Mouse (Mus musculus) right cerebral cortex, postnatal 14 days (tissue): ENCODE measurements at regions not wholly inside any gene's neighbourhood (a gene's known extent, or its start where the extent isn't known, plus 50 kb on each side); places are given as distances from the start of the nearest gene placed in this dataset.
"Not testable (repeated sequence)": the region's sequence is repeated elsewhere in the genome, so short reads cannot be mapped to it uniquely, and the experiment has no call there.

ENCODE experiments used
- DNase-seq: peaks from one replicate; pipeline ENCODE4 v3.0.0; 2022

DNA sequence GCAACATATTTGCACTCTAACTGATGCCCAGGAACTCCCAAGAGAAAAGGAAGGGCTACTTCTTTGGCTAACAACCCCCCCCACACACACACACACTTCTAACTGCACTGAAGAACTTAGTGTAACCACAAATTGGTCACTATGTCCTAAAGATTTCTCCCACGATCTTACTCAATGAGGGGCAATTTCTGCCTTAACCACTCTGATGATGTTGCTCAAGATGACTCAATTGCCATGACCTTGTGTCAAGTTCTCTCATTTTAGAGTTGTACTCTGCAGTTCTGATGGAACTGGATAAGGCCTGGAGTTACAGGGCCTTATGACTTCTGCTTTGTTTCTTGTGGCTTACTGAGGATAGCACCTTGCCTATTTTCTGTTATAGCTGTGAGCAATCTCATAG, 81.7 kb downstream of the Sem1 start:
- DNase-seq = no peak

DNA sequence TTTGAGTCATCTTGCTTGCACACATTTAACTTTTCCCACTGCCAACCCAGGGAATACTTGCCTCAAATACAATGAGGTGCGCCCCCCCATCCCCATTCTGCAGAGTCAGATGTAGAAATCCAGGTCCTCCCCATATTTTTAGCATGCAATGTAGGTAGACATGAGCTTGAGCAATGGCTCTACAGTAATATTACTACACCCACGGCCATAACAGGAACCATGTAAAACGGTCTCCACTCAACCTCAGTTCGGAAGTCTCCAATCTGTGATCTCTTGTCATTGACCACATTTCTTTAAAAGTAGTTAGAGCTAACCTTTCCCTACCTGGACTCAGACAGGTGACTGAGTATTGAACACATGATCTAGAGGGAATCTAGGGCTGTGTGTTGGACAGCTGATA, 82.1 kb downstream of the Sem1 start:
- DNase-seq = no peak

DNA sequence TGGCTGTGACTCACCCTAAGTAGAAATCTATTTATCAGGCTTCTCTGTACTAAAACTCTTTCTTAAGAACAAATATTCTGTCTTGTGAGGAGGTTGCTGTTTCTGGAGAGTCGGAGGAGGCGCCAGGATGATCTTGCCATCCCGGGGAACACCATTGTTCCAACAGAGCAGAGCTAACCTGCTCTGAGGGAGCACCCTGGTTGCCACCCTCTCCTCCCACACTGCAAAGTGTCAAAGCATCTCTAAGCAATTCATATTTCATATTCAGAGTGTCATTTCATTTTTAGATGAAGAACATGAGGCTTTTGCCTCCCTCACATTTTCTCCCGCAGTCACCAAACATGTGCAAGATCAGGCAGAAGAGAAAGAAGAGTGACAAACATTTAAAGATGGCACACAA, 90.3 kb downstream of the Sem1 start:
- no peak for DNase-seq

DNA sequence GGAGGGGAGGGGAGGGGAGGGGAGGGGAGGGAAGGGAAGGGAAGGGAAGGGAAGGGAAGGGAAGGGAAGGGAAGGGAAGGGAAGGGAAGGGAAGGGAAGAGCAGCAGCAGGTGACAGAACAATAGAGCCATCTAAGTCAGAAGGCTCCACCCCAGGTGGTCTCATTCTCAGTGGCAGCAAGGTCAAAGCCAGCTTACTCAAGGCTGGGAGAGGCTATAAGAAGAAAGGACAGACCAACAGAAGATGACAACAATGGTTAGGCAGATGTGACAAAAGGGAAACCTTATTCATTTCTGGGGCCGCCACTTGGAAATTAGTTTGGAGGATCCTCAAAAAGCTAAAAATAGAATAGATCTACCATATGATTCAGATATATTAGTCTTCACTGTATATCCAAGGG, 96.9 kb downstream of the Sem1 start:
- DNase-seq = not testable (repeated sequence)

DNA sequence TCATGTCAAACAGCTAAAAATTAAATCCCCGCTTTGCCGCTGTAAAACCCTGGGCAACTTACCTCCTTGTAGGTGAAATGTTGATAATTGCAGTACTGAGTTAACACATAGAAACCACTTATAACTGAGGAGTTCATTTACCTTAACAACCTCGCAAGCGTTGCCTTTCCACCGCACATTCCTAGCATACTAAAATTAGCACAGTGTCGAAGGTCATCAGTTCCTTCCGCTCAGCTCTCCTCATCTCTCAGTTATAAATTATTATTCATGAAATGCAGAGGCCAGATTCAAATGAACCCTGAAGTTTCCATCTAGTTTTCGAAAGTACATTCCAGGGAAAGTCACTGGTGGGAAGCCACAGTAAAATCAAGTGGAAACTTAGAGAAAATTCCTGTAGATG, 108.1 kb downstream of the Sem1 start:
- no peak for DNase-seq

DNA sequence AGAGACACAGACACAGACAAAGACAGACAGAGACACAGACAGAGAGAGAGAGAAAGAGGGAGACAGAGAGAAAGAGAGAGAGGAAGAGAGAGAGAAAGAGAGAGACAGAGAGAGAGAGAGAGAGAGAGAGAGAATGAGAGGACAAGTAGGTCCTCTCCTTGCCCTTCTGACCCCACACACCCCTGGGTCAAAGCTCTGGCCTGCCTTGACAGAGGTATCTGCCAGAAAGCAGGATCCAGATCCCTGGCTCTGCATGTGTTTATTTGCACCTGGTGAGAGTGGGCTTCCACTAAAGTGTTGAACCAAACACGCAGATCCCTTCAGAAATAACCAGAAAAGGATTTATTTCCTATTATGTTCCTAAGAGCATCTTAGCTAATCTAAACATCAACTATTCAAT, 110.9 kb downstream of the Sem1 start:
- DNase-seq = no peak

DNA sequence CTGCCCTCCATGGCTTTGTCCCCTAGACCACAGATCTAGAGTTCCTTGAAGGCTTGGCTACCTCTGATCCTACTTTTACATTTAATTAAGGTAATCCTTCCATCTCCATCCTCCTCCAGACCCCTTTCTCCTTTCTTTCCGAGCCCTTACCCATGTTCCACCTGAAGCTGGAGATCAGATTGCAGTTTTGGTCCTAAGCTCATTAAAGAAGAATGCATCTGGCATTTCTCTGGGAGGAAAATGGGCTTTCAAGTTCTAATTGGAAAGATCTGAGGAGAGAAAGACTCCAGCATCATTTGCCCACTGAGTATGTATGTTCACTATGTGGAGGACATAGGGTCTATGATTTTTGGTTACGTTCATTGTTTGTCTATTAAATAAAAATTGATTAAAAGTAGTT, 112.2 kb downstream of the Sem1 start:
- DNase-seq = no peak

DNA sequence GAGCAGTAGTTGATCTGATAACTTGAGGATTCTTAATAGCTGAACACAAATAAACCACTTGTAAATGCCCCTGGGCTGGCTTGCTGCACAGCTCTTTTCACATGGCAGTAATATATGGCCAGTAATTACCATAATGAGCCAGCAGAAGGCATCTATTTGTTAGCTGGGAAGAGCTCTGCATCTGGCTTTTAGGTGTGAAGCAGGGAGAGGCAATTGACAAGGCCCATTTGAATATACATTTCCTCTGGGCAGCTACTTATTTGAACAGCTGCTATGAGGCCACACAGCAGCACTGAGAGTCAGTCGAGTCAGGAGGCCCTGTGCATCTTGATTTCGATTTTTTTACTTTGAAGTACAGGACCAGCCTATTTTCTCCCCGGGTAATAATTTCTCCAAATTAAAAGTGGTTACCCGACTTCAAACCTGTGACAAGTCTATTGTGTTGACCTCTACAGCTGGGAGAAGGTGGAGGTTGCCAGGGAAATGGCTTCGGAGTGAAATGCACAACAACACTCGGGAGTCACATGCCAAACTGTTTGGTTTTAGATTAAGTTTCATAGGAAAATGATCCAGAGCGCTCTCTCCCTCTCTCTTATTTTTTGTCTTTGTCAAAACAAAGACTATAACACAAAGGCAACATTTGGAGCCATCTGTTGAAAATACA, 114.5 kb downstream of the Sem1 start:
- no peak for DNase-seq

DNA sequence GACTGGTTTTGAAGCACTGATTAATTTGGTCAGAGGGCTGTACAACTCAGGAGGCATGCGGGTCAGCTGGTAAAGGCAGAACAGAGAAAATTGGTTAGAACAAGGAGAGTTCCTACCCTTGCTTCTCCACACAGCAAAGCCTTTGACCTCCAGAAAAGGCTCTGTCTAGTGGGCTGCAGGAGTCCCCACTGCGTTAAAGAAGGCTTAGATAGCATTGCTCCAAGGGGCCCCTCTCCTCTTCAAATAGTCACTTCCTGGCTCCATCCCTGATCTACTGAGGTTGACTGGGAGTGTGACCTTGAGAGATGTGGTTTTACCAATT, 118.6 kb downstream of the Sem1 start:
- DNase-seq = no peak

DNA sequence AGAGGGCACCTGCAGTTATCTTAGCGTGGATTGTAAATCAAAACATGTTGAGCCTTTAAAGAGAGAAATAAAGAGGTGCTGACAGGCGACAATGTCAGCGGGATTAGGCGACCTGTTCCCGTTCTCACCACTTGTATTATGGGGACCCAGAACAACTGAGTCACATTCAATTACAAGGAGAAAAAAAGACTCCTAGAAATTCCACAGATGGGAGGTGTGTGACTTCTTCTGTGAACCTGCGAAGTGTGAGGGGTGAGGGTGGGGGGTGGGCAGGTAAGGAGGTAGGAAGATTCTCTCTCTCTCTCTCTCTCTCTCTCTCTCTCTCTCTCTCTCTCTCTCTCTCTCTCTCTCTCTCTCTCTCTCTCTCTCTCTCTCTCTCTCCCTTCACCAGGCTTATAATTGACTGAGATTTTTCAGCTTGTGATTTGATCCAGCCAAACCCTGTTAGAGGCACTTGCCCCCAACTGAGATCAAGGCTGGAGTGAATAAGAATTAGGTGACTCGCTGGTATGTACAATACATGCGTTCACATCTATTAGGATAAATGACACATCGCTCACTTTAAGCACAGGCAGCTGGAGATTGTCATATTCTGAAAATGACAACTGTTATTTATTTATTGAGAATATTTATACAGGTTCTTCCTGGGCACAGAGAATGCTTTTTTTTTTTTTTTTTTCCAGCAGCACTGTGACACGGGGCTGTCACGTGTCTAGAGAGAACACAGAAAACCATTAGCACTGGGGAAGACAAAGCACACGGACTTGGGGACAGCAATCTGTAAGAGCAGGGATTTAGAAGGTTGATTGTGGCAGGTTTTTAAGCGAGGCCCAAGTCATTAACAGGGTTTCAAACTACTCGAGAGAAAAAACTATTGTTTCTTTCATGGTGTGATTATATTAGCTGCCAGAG, 119.2 kb downstream of the Sem1 start:
- DNase-seq = no peak

DNA sequence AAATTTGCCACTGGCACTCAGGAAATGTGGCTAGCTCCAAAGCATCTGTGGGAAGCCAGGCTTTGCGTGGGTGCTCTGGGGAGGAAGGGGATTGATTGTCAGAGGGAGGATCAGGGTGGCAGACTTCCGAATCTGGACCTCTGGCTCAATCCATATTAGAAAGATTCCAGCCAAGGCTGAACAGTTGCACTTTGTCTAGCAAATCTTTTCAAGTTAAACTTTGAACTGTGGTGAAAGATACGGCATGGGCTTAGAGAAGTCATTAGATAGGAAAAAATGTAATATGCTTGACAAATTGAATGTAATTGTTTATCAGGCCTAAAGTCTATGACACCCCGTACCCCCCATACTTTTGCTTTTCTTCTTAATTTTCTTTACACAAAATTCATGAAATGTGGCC, 120.7 kb downstream of the Sem1 start:
- no peak for DNase-seq

DNA sequence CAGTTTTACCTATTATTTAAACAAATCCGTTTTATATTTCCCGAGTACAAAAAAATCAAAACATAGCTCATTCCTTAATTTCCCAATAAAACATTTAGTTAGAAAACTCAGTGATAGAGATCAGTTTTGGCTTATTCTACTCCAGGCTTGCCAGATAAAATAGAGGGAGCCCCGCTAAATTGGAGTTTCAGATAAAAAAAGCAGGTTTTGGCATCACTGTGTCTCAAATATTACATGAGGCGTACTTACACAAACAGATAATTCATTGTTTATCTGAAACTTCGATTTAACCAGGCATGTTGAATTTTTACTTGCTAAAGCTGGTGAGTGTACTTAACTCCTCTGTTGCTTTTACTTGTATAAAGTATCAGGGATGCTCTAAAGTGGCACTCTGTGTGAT, 121.5 kb downstream of the Sem1 start:
- no peak for DNase-seq

DNA sequence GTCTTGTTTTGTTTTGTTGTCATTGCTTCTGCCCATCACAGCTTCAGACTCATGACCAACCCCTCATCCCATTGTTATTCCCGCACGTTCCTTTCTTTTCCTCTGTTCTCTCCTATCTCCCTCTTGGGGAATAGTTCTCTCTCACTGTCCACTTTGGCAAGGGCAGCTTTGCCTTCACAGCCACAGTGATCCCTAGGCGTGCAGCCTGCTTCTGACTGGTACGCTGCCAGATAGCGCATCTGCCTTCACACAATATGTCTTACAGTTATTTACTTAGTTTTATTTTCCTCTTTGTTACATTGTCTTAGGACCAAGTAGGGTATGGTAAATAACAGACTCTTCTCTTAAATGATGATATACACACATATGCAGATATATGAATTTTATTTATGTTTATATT, 122.9 kb downstream of the Sem1 start:
- DNase-seq = no peak

DNA sequence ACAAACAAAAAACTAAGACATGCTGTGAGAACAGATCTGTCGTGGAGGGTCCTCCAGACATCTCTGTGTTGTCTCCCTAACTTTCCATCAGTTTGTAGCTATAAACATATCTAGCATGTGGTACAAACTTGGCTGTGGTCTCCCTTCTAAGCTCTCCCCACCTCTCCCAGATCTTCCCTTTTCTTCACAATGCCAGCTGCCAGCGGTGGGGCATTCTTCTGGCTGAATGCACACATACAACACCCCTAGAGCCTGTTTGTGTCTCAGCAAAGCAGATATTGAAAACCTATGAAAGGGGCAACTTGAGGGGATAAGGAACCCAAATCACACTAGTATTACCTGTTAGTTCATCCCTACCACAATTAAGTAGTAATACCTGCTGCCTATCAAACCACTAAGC, 124.1 kb downstream of the Sem1 start:
- no peak for DNase-seq

DNA sequence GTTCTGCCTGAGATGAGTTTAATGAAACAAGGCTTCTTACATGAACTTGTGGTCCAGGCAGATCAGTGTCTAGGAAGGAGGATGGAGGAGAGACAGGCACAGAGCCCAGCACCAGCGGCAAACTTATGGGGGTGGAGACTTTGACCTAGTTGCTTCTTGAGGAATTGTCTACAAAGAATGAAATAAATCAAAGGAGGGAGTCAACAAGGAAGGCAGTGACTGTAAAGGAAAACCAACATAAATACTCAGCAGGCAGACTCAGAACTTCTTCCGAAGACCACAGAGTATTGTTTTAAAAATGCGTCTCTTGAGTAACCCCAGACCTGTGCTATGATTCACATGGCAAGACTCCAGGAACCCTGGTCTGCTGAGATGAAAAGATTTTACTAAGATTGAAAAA, 143.6 kb downstream of the Sem1 start:
- DNase-seq = no peak

DNA sequence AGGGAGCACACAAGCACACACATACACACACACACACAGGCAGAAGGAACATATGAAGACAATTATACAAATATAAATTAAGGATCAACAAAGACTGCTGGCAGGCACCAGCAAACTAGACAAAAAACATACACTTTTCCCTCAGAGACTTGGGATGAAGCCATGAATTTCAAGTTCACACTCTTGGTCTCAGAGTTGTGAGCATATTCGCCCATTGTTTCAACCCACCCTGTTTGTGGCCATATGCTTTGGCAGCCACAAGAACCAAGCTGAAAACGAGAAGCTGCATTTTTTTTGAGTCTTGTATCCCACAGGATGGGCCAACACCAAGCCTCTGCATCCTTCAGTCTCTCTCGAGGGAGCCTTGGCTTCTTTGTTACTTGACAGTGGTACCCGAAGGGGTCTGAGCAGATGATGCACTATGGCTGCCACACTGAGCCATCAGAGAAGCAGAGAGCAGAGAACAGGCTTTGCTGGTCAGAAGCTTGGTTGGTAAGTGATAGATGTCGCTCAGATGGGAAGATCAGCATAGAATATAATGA, 144.1 kb downstream of the Sem1 start:
- DNase-seq = no peak

DNA sequence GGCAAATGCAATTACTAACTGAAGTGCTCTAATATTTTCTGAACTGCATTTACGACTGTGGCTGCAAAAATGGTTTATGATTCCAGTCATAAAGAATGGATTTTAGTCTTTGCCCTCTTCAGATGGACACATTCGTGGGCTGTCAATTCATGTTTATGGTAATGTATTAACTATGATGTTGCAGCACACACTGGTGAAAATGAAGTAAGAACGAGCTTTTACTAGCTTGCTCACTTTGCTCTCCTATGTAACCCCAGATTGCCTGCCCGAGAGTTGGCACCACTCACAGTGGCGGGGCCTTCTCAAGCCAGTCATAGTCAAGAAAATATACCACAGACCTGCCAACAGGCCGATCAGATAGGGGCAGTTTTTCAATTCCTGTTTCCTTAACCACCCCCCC, 145.3 kb downstream of the Sem1 start:
- no peak for DNase-seq

DNA sequence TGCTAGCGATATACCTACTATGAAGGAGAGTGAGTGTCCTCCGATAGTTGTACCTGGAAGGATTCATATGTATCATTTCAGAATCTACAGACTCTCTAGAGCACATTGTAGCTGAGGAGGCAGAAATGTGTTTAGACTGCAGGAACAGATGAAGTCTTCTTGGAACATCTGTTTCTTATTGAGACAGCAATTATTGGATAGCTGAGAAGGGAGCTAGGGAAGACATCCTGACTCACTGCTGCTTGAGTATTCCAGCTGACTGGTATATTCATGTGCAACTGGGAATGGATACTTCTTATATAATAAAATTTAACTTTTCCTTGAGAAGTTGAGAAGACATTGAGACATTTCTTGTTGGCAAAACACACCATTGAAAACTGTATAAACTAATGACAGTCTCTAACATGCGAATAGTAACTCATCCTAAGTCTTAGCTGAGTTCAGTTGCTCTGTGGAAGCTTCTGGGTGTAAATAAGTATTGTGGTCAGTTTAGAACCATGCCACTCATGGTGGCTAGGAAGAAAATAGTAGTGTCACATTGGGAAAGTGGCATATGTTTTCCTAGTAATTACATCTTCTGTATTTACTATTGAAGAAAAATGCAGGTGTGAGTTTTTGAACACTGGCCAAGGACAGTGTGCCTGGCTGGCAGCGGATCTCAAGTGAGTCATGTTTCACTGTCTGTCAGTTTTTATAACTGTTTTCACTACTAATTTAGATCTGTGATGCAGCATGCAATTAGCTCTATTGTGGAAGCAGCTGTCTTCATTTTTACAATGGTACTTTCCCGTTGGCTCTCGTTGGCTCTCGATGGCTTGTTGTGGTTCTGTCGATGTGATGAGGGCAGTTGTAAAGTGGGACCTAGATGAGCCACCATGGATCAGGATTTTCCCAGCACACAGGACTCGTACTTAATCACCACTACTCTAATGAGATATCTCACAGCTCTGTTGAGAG, 163.5 kb downstream of the Sem1 start:
- DNase-seq = no peak

DNA sequence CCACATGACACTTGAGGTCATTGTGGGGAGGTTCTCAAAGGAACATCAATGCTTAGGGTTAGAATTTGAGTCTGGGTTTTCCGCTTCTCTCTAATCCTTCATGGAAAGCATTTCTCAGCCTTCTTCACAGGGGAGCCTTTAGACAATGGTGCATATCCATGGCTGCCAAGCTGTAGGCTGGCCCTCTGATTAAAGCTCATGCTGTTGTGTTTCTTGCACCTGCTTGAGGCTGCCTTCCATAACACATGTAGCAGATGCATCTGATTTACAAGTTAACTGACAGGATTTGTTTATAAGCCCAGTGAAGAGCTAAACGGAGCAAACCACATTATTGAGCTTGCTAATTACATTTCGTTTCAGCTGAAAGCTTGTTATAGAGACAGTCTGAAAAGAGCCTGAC, 180.5 kb downstream of the Sem1 start:
- no peak for DNase-seq

DNA sequence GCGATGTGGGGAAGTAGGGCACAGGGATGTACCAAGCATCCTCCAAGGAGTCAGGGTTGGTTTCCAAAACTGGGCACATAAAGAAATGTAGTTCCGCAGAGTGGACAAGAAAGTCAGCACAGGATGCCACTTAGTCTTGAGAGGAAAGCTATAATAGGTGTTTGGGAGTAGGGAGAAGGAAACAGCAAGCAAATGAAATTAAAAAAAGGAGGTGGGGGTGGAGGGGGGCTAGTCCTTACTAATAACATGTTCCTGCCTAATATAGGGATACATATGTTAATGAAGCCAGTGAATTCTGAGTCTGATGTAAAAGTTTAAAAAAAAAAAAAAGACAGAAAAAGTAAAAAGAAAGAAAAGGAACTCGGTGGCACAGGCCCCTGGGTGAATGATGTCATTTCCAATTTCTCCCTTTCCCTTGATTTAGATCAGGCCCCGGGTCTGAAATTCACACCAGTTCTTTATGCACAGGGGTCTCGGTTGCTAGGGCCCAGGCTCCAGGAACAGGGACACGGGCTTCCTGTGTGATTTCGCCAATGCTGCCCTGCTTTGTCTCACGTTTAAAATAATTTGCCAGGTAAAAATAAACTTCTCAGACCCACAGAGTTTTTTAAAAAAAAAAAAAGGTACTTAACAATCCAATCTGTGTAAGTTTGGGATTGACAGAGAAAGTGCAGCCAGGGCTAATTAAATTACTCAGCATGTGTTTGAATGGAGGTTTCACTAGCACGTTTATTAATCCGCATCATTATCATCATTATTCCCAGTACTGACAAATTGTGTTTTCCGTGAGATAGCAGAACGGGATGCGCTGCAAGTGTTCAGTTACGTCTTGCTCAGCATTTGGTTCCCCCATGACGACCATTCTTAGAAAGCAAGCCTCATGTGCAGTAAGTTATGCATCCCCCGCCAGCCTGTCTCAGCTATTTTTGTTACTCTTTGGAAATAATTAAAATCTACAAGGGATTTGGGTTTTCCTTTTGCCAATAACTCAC, 172.8 kb upstream of the Slc25a13 start:
- DNase-seq = no peak

DNA sequence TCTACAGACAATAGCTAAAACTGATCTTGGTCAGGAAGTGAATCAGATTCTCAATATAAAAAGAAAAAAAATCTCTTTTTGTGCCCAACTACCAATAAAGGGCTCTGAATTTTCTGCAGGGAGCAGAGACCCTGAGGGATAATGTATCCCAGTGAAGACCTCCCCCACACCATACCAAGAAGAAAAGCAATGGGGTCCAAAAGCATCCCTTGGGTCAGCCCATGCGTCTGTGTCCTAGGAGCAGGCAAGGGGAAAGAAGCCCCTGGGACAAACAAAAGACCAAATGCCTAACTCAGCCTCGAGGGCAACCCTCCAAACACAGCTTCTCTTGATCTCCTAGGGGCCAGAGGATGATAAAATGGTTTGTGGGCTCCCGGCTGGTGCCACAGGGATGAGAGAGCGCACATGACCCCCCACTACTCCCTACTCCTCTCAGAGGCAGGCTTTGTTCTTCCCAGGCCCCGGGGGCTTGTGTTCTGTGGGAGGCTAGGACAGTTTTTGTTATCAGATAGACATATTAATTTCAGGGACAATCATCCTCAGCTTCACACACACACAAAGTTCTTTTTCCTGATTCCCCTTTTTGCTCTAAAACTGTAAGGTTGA, 172.0 kb upstream of the Slc25a13 start:
- no peak for DNase-seq

DNA sequence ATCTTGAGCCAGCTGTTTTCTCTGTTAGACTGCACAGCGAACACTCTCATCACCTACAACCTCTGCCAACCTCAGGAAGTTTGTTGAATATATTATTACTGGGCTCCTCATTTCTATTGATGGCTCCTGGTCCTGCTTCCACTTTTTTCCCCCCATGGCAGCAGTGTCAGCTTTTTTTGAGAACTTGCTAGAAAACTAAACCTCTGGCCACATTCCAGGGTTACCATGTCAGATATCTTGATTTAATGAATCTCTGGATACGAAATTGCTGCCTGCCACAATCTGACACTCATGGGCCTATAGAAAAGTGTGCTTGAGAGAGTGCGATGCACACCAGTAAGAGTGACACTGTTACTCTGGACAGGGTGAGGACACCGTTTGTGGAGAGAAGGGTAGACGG, 170.6 kb upstream of the Slc25a13 start:
- no peak for DNase-seq
